Mouse (Mus musculus): ENCODE data around the gene Ikbkg.

DNA sequence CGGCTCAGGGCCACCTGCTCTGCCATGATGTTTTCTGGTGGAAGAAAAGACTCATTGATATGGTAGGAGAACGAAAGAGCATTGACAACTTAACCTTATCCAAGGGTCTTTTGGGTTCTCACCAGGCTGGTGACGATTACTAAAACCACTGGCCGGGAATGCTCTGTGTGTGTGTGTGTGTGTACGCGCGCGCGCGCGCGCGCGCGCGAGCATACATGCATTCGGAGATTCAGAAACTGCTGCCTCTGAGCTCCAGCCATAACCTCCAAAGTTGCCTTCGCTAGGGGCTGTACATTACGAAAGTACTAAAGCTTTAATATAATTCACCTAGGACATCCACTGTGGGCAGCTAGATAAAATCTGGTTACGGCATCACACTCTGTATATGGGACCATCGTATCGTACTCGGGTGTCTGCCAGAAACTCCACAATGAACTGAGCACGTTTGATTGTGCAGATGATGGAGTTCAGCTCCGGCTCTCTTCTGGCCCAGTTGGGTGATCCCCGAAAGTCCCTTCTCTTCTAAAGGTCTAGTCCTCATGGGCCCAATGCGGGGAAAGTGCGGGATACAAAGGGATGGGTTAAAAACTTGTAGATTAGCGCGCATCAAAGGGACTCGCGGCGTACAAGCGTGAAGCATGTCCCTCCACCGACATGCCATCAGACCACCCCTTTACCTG lies 35.2 kb downstream of the Ikbkg start:
- TF ChIP-seq CTCF (IDR thresholded peaks at IDR 0.05; ENCODE audit: low read depth) (no peak), EP300 (IDR thresholded peaks at IDR 0.05; ENCODE audit: low read depth) (no peak)

Data from heart, postnatal 0 days (tissue).